Mouse (Mus musculus) adrenal gland, postnatal 0 days (tissue): Measurements from ENCODE around the gene Elp6. TPM values are rescaled to one million over a fixed set of nuclear protein-coding genes. Genes with fewer than 3 reads are reported as not detected.

Source experiments
- microRNA-seq: library from miRNA; unstranded; fragments of <30 nt; microRNA quantifications from one replicate; pipeline ENCODE4, GENCODE M21; 2016; ENCODE audit warnings: borderline replicate concordance; ENCODE audit not compliant: insufficient number of aligned reads
- polyA plus RNA-seq: library from polyadenylated mRNA; unstranded; fragments of >200 nt; fragmentation: Nextera tagmentation; extraction: Ambion mirVana; gene quantifications from 2 replicates; pipeline ENCODE4 v1.2.1, GENCODE M21; 2015

The Elp6 gene
- 13.8 and 16.6 TPM in 2 replicates for polyA plus RNA-seq

GRCm38 (mm10) chr9:110304969-110305651 lies at the start of gene Elp6:
Gene Elp6 (plus strand): TSS chr9:110305173.

GRCm38 (mm10) chr9:110333135-110333895 lies 28.3 kb downstream of the Elp6 start, which contains the start of gene Scap:
Gene Scap (plus strand): TSS chr9:110333288.

Small RNAs within 50 kb of the gene (microRNA-seq; reads per million reads assigned to microRNA genes)
- 13.7 reads per million, percentile 19 among the genes with 10 or more reads in this experiment for gene Mir6236

Other genes with a start within 250 kb of the Elp6 start
- gene Smarcc1, start 187.5 kb upstream of the Elp6 start, polyA plus RNA-seq = 38.5 and 48.3 TPM in 2 replicates
- gene Dhx30, start 187.3 kb upstream of the Elp6 start, polyA plus RNA-seq = 68.1 and 80.8 TPM in 2 replicates
- gene Cspg5, start 61.4 kb upstream of the Elp6 start, polyA plus RNA-seq = 26.1 and 28.6 TPM in 2 replicates
- gene Scap, start 28.1 kb downstream of the Elp6 start, polyA plus RNA-seq = 38.8 and 79.2 TPM in 2 replicates
- gene Ptpn23, start 103.0 kb downstream of the Elp6 start, polyA plus RNA-seq = 8.7 and 12.2 TPM in 2 replicates
- 31.1 and 63.8 TPM in 2 replicates for gene Ngp, start 114.6 kb downstream of the Elp6 start, polyA plus RNA-seq
- 4.1 and 4.6 TPM in 2 replicates for gene Klhl18, start 171.5 kb downstream of the Elp6 start, polyA plus RNA-seq
- gene Kif9, start 171.8 kb downstream of the Elp6 start, polyA plus RNA-seq = 0.90 and 1.7 TPM in 2 replicates
- 16.0 and 22.4 TPM in 2 replicates for gene Setd2, start 227.4 kb downstream of the Elp6 start, polyA plus RNA-seq